Mouse (Mus musculus) cerebellum, adult 11 months (tissue): ENCODE results near the gene Ccdc80.

Experiments used
- DNase-seq: peaks from one replicate; pipeline ENCODE4 v3.0.0; 2022

Ccdc80 gene

GRCm38 (mm10) chr16:45093137-45093731 lies at the start of gene Ccdc80:
Ccdc80 (plus strand) TSS chr16:45093402.
- no peak for DNase-seq

DNA sequence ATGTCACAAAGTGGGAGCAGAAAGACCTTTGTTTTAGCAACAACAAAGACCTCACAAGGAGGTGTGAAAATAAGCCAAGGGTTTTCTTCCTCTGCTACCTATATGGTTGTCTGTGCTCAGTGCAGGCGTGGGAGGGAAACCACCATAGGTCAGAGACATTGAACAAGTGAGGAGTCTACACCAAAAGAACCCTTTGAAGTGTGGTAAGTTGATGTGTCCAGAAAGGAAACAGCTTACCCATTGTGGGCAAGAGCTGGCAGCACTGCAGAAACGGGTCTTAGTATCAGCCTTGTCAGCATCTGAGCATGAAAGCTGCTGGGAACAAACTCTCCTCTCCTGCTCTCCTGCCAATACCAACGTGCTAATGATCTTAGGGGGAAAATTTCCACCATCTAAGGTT lies 48.4 kb upstream of the Ccdc80 start:
- DNase-seq = no peak

DNA sequence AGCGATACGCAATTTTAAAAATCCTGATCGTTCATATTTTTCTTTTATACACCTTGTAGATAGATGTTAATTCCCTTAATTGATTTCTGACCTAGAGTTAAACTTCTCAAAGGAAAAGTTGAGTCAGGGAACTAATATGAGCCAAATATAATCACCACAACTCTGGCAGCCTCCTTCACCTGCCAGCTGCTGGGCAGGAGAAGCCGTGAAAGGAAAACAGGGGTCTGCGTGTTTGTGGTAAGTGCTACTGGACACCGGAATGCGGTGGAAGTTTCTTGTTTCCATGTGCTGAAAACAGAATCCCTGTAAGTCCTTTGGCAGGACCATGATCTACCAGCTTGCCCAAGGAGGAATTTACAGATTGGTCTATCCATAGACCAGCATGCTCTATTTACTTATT lies 36.0 kb upstream of the Ccdc80 start:
- no peak for DNase-seq

DNA sequence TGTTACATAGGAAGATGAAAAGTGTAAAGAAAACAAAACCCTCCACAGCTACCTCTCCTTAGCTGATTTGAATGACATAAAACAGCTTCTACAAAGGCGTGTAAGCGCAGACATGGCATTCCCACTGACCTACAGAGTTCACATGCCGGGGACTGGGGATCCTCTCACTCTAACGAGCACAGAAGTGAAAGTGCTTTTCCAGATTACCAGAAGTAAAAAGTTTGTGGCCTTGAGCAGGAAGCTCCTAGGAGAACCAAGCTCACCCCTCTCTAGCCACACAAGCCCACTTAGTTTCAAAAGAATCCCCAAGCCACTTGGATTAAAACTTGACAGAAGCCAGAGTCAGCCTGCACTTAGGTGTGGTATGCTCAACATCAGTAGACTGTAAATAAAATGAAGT lies 35.3 kb upstream of the Ccdc80 start:
- no peak for DNase-seq

- DNase-seq = no peak
These were observed 32.1 kb upstream of the Ccdc80 start for GRCm38 (mm10) chr16:45061140-45061539.

DNA sequence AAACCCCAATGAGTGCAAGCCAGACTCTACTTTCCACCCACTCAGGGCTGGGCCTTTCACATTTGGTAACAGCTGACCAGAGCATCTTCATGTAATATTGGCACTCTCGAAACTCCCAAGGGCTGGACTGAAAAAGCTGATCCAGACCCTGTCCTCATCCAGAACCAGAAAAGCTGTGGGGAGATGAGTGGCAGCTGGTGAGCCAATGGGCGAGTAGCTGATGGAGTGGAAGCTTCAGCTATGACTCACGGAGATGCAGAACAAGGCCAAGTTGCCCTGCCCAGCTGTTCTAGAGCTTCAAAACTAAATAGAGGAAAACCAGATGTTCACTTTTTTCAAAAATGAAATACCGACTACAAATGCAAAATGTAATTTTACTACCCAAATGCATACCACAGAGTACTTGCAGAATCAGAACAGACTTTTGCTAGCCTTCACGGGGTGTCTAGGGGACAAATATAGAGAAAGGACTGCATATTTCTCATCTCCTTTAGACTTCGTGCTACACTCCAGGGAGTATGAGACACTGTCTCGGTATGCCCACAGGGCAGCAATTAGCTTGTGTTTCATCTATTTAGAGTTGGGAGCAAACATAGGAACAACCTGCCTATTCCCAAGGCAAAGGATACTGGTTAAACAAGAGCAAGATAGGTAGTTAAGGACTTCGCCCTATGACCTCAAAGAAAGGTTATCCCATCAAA lies 22.7 kb upstream of the Ccdc80 start:
- DNase-seq = no peak

DNA sequence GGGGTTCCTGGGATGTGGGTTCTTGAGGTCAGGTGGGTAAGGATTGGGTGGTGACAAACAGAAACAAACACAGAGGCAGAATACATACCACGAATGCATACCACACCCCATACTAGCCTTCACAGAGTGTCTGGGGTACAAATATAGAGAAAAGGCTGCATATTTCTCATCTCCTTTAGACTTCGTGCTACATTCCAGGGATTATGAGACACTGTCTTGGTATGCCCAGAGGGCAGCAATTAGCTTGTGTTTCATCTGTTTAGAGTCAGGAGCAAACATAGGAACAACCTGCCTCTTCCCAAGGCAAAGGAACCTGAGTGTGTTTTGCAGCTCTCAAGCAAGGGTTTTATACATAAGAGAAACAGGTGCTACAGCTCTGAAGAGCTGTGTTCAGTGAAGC lies 21.8 kb upstream of the Ccdc80 start:
- no peak for DNase-seq

- no peak for DNase-seq
These were observed 15.6 kb upstream of the Ccdc80 start for GRCm38 (mm10) chr16:45077517-45078080.

- DNase-seq = no peak
These were observed 13.9 kb upstream of the Ccdc80 start for GRCm38 (mm10) chr16:45079322-45079721.

GRCm38 (mm10) chr16:45088842-45089241 lies 4.4 kb upstream of the Ccdc80 start:
- DNase-seq = no peak

GRCm38 (mm10) chr16:45090005-45090404 lies 3.2 kb upstream of the Ccdc80 start:
- DNase-seq = peak; percentile 56

GRCm38 (mm10) chr16:45094136-45094756 lies 1.0 kb downstream of the Ccdc80 start:
- no peak for DNase-seq

DNA sequence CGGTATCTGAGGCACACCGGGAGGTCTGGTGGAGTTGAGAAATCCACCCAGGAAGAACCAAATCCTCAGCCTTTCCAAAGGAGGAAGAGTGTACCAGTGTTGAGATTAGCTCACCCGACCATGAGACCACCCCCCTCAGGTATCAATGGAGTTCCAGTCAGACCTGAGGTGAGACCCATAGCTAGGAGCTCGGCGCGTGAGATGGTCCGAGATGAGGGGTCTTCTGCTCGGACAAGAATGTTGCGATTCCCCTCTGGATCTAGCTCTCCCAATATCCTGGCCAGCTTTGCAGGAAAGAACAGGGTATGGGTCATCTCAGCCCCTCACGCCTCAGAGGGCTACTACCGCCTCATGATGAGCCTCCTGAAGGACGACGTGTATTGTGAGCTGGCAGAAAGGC lies 1.8 kb downstream of the Ccdc80 start:
- DNase-seq = no peak

- DNase-seq = no peak
These were observed 2.6 kb downstream of the Ccdc80 start for GRCm38 (mm10) chr16:45095561-45096482.

DNA sequence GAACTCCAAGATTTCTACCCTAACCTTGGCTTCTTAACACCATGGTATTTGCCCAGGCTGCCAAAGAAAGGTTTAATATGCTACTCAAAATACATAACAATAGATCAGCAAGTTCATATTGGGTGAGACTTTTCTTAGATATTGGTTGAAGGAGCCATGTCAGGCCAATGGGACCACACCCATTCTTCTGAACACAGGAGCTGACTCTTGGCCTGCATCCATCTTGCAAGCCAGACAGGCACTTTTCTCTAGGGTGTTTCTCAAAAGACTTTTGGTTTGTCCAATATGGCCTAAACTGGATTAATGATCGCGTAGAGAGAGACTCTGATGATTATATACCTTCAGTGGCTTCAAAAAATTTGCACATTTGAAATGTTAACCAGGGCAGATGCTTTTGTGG lies 4.3 kb downstream of the Ccdc80 start:
- DNase-seq = no peak

- DNase-seq = no peak
These were observed 5.1 kb downstream of the Ccdc80 start for GRCm38 (mm10) chr16:45098186-45098885.

DNA sequence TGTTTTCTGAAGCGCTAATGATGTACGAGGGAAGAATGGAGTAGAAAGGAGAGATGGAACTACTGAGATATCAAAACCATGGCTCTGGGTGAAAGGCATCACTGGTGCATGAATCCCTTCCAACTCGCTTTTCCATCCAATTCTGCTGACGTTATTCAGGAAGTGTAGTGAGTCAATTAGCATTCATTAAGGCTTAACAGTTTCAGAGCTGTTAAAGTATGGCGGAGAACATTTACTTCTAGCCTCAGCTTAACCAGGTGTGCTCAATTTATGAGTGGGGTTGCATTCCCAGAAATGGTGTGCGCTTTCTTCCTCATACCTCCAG lies 5.6 kb downstream of the Ccdc80 start:
- no peak for DNase-seq

- no peak for DNase-seq
These were observed 7.7 kb downstream of the Ccdc80 start for GRCm38 (mm10) chr16:45100892-45101291.

- no peak for DNase-seq
These were observed 11.8 kb downstream of the Ccdc80 start for GRCm38 (mm10) chr16:45104993-45105392.

DNA sequence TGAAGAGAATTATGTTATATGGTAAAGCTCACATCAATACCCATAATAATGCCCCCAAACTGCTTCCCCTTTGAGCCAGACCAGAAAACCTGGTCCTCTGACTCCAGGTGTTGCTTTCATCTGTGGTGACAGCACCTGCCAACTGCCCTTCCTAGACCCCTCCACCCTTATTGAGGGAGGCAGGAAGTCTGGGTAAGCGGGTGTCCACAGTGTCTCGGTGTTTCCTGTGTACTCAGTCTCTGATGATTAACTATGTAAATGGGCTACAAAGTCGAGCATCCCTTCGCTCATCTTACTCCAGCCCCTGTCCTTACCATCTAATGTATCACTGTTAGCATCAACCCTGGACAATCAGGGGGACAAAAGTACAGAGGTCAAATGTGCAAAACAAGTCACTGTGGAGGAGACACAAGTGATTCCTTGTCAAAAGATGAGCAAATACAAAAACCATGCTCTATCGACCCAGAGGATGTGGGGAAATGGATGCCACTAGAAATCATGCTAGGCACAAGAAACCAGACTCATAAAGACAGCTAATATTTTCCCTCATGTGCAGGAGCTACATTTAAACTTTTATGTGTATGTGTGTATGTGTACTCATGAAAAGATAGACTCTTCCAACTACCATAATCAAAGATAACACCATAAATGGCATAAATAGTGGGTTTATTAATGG lies 15.1 kb downstream of the Ccdc80 start:
- no peak for DNase-seq

GRCm38 (mm10) chr16:45110498-45110897 lies 17.3 kb downstream of the Ccdc80 start:
- no peak for DNase-seq

DNA sequence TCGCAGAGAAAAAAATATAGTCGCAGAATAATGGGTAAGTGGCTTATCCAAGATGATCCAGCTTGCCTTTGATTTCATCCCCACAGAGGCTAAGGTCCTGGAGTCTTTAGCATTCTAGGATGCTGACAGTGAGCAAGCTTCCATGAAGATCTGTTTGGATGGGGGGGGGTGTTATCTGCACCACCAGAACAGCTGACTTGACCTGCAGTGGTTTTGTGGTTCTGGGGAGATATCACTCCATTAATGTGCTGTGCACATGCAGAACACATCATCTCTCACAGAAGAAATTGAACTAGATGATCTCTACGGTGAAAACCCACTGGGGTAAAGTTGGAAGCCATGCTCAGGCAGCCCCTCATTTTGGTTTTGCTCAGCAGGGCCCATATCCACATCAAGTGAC lies 24.0 kb downstream of the Ccdc80 start:
- DNase-seq = no peak
